Mouse (Mus musculus): ENCODE data around the gene Acot8.

Acot8 gene

DNA sequence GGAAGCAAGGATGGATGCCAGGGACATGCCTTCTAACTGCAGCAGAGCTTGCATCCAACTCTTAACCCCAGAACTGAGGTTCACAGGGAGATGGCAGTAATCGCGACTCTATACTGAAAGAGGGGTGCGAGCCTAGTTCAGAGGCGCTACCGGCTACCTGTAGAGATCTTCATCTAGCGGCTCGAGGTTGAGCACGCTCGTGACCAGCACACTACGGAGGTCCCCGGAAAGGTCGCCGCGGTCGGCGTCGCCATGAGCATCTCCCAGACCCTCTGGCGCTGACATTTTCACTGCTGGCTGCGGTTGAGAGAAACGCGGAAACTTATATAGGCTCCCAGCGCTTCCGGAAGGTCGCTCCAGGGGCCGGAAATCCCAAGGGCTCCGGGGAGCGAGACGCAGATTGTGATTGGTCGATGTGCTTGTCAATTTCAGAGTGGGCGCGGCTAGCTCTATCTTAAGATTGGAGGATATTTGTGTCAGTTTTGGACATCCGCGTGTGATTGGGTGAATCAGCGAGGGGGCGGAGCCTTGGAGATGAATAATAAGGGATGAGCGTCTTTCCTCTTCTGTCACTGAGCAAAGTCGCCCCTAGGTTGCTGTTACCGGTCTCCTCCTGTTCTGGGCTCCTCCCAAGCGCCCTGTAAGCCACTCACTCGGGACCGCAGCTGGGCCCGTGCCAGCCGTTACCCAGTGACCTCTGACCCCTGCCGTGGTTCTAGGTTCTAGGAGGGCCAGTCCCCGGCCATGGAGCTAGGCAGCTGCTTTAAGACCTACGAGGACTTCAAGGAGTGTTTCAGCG is at the start of gene Acot8, which contains the start of gene Zswim3:
Acot8 (minus strand) TSS at position 350 of the 799 bp plus-strand sequence.
Zswim3 (plus strand) TSS at position 566 of the 799 bp plus-strand sequence.
- DNase-seq (ENCODE audit: low read depth), result peak; percentile 100

GRCm38 (mm10) chr2:164850061-164850460 is 45.4 kb upstream of the Acot8 start:
- DNase-seq (ENCODE audit: low read depth), result peak; percentile 29

DNA sequence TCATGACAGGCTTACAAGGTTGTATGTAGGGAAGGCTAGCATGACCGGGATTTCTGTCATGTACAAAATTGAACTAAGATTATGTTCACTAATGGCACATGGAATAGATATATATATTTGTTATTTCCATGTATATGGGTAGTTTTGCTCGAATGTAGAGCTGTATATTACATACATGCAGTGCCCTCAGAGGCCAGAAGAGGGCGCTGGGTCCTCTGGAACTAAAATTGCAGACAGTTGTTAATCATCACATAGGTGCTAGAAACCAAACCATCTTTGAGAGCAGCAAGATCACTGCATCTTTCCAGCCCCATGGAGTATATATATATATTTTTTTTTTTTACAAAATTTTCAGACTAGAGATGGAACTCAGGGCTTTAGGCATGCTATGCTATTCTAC is 41.1 kb upstream of the Acot8 start:
- peak; percentile 32 for DNase-seq (ENCODE audit: low read depth)

DNA sequence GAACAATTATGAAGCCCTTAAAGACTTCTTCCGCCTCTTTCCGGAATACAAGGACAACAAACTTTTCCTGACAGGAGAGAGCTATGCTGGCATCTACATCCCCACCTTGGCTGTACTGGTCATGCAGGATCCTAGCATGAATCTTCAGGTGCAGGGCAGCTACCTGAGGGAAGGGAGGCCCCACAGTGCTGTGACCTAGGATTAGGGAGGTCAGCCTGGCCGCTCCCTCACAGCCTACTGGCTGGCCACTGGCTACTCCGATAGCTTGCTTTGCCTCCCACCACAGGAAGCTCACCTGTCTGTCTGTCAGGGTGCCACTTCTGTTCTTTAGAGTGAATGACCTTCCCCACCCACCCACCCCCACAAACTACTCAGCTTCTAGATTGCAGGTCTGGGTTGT is 30.5 kb upstream of the Acot8 start:
- DNase-seq (ENCODE audit: low read depth), result no peak

- DNase-seq (ENCODE audit: low read depth), result peak; percentile 42
These were observed 29.8 kb upstream of the Acot8 start for GRCm38 (mm10) chr2:164834531-164834930.

DNA sequence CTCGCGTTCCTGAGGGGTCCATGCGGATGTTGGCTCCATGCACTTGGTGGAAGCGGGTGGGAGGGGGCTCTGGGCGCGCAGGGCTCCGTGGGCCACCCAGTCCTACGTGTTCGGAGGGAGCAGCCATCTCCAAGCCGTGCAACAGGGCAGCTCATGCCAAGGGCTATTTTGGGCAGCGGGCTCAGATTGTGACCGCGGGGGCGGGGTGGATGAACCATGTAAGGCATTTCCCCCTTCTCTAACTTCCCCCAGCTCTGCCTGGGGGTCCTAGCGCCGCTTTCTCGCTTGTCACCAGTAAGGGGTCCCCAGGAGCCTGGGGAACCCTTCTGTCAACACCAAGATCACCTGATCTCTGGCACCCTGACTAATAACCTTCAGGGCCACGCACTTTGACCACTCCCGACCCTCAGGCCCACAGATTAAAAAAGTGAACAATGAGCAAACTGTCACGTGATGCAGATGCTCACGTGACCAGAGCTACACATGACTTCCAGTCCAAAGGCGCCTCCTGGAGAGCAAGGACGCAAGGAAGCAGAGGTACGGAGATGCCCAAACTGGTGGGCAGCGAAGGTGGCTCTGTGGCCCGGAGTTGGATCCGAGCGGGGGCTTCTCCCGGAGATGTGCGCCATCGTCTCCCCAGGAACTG is 28.8 kb upstream of the Acot8 start, which contains the start of gene Neurl2:
Neurl2 (minus strand) TSS at position 143 of the 646 bp plus-strand sequence.
- DNase-seq (ENCODE audit: low read depth), result peak; percentile 98

- peak; percentile 86 for DNase-seq (ENCODE audit: low read depth)
These were observed 28.1 kb upstream of the Acot8 start, which contains the start of gene Ctsa for GRCm38 (mm10) chr2:164832748-164833301. Ctsa (plus strand) TSS chr2:164832873.

GRCm38 (mm10) chr2:164832032-164832747 is 27.5 kb upstream of the Acot8 start:
- peak; percentile 32 for DNase-seq (ENCODE audit: low read depth)

GRCm38 (mm10) chr2:164831029-164831428 is 26.3 kb upstream of the Acot8 start:
- no peak for DNase-seq (ENCODE audit: low read depth)

DNA sequence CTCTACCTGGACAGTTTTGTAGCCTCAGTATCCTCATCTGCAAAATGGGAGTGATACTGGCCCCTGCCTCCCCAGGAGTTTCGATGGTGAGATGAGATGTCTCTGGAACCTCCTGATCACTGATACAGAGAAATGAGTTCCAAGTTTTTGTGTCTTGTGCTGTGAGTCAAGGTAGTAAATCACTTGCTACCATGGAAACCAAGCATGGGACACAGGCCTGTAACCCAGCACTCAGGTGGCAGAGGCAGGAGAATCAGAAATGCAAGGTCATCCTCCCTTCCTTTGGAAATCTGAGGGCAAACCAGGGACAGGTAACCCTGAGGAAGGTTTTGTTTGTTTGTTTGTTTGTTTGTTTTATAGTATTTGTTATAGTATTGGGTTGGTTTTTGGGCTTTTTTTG is 24.4 kb upstream of the Acot8 start:
- no peak for DNase-seq (ENCODE audit: low read depth)

DNA sequence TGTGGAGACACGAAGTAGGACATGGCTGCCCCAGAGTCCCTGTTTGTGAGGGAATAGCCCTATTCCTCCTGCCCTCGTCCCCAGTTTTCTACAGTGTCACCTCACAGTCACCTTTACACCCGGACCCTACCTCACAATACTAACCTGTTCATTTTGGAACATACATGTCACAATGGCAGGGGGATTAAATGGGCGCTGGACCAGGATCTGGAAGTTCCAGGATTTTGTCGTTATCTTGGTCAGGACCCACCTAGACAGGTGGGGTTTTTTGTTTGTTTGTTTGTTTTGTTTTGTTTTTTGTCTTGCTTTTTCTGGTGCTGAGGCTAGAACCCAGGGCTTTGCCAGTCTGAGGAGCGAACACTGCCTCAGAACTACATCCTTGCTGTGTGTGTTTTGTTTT is 23.8 kb upstream of the Acot8 start, which contains the start of gene Spata25:
Spata25 (minus strand) TSS at position 101 of the 400 bp plus-strand sequence.
- no peak for DNase-seq (ENCODE audit: low read depth)

GRCm38 (mm10) chr2:164827146-164827850 is 22.6 kb upstream of the Acot8 start:
- DNase-seq (ENCODE audit: low read depth), result no peak

DNA sequence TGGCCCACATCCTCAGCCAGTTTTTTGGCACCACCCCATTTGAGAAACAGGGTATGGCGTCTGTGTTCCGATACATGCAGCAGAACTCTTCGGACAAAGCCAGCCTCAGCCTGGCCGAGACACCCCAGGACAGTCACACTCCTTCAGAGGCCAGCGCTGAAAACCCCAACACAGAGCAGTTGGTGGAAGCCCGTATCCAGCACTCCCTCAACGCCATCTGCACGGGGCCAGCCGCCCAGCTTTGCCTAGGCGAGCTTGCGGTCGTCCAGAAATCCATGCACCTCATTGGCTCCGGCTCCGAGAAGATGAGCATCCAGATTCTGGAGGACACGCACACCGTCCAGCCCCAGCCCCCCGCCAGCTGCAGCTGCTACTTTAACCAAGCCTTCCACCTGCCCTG is 20.8 kb upstream of the Acot8 start:
- DNase-seq (ENCODE audit: low read depth), result no peak

GRCm38 (mm10) chr2:164823969-164824368 is 19.3 kb upstream of the Acot8 start:
- DNase-seq (ENCODE audit: low read depth), result no peak

- DNase-seq (ENCODE audit: low read depth), result peak; percentile 82
These were observed 18.5 kb upstream of the Acot8 start for GRCm38 (mm10) chr2:164823181-164823585.

GRCm38 (mm10) chr2:164822636-164823165 is 18.0 kb upstream of the Acot8 start, which contains the start of gene Zswim1:
Zswim1 (plus strand) TSS chr2:164822686.
- DNase-seq (ENCODE audit: low read depth), result peak; percentile 98

- no peak for DNase-seq (ENCODE audit: low read depth)
These were observed 16.4 kb upstream of the Acot8 start for GRCm38 (mm10) chr2:164821060-164821459.

- DNase-seq (ENCODE audit: low read depth), result no peak
These were observed 13.0 kb upstream of the Acot8 start for GRCm38 (mm10) chr2:164817703-164818102.

DNA sequence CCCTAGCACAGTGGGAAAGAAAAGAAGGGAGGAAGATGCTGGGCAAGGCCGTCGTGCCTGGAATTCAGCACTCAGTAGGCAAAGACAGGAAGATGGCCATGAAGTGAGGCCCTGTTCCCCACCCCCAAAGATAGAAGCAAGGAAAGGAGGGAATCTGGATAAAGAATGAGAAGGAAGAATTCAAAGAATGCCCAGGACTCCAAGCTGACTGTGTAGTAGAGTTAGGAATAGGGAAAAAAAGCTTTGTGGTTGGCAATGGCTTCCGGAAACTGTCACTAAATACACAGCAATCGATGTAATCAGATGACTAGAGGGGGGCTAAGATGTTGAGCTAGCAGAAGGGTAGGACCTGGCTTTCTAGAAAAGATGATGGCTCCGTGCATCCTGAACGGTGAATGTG is 12.5 kb upstream of the Acot8 start:
- no peak for DNase-seq (ENCODE audit: low read depth)

GRCm38 (mm10) chr2:164815821-164816220 is 11.1 kb upstream of the Acot8 start:
- DNase-seq (ENCODE audit: low read depth), result no peak

- DNase-seq (ENCODE audit: low read depth), result peak; percentile 47
These were observed 10.7 kb upstream of the Acot8 start for GRCm38 (mm10) chr2:164815348-164815747.

Measured in 416B (cell line).